Mouse (Mus musculus): ENCODE data around the gene Shank2.

Shank2 gene

GRCm38 (mm10) chr7:144001628-144002027, at the start of gene Shank2:
Shank2 (plus strand) TSS chr7:144001928.
- DNase-seq (ENCODE audit: low read depth) = no peak

GRCm38 (mm10) chr7:143952130-143952529, 49.6 kb upstream of the Shank2 start:
- DNase-seq (ENCODE audit: low read depth) = no peak

- no peak for DNase-seq (ENCODE audit: low read depth)
These were observed 45.0 kb upstream of the Shank2 start for GRCm38 (mm10) chr7:143956575-143957295.

- no peak for DNase-seq (ENCODE audit: low read depth)
These were observed 43.6 kb upstream of the Shank2 start for GRCm38 (mm10) chr7:143958030-143958565.

DNA sequence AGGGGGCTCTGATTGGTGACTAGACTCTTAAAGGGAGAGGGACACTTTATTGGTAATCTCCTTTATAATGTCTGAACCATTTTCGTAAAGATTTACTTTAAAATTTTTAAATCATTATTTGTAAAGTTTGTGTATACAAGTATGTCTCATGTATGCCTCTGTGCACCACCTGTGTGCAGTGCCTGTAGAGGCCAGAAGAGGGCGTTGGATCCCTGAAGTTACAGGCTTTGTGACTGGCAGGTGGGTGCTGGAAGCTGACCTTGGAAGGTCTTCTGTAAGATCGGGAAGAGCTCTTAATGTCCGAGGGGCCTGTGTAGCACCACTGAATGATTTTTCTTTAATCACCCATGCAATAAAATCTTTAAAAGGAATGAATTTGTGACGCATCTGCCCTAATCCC, 37.9 kb upstream of the Shank2 start:
- no peak for DNase-seq (ENCODE audit: low read depth)

DNA sequence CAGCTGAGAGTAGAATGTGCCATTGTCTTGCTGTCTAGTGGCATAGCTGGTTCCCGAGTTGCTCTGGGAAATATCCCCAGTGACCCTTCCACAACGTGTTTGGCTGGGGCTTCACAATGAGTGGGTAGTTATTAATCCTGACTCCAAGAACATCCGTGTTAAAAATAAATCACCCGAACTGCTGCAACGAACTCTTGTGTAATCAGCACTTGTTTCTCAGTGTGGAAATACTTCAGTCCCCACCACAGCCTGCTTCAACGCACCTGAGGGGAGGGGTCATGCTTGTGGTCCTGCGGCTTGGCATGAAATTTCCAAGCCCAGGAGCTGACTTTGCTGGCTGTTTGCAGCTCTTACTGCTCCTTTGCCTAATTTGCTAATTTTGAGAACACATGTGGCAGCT, 35.1 kb upstream of the Shank2 start:
- DNase-seq (ENCODE audit: low read depth) = no peak

- DNase-seq (ENCODE audit: low read depth) = no peak
These were observed 24.3 kb upstream of the Shank2 start for GRCm38 (mm10) chr7:143977491-143977830.

DNA sequence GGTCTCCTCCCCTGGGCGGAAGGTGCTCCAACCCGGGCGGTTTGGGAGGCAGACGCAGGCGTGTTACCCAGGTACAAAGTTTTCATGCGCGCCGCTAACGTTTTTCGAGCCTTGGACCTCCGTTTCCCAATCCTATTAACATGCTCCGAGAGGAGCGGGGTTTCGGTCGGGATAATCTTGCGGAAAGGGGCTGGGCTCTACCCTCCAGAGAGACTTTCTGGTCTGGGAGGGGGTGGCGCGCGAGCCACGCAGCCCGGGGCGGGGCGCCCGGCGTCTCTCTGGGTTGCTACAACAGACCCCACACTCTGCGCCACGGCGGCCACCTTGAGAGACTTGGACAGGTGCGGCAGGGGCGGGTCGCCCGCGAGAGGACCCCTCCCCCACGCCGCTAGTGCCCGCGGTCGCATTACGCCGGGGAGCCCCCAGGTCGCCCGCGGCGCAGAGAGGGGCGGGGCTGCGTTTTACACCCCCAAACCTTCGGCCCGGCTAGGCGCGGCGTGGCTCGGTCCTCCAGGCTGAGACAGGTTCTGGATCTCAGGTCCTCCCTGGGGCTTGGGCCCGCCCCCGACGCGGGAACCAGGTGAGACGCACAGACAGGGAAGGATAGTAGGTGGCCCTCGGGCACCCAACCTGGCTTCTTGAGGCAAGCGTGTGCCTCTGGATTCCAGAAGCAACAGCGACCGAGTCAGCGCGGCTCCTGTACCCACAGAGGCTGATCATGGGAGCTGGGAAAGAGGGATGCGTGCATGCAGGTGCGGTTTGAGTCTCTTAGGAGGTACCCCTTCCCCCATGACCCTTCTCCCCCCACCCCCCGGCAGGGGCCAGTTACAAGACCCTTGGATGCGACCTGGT, 23.7 kb upstream of the Shank2 start:
- DNase-seq (ENCODE audit: low read depth) = no peak

DNA sequence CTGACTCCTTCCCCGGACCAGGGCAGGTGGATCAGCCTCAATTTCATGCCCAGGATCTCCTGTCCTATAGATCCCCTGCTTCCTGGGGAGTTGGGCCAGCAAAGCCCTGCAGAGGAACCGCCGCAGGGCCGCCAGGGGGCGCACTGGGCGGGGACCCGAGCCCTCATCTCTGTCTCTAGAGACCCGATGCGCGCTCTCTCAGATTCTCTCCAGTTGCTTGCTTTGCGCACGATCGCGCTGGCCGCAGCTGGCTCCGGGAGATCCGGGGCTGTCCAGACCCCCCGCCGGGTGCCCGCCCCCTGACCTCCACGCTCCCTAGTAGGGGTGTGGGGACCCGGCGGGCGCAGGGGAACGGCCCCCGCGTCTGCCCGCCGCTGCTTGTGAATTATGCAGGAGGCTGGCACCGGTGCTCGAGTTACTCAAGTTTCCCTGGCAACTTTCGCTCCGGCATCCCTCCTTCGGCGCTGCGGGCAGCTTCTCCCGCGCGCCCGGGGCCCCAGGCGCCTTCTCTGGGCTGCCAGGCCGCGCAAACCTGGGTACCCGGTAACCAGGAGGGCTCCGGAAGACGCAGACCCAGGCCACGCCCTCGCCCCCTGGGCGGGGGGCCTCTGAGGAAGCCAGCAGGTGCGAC, 22.9 kb upstream of the Shank2 start:
- no peak for DNase-seq (ENCODE audit: low read depth)

DNA sequence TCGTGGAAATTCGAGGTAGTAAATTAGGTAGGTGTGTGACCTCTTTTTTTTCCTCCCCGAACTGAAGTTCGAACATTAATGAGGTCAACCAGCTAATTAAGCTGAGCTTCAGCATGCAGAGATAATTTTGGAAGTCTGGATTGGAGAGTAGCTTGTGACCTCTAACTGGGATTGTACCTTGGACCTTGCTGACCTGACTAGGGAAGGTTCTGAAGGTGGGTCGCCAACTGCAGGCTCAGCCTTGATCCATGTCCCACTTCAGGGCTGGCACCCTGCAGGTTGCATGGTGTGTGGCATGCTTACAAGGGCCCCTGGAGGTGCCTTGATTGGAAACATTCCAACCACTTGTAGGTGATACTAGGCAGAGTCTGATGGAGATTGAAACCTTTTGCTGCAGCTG, 21.7 kb upstream of the Shank2 start:
- no peak for DNase-seq (ENCODE audit: low read depth)

GRCm38 (mm10) chr7:143986281-143986680, 15.4 kb upstream of the Shank2 start:
- no peak for DNase-seq (ENCODE audit: low read depth)

DNA sequence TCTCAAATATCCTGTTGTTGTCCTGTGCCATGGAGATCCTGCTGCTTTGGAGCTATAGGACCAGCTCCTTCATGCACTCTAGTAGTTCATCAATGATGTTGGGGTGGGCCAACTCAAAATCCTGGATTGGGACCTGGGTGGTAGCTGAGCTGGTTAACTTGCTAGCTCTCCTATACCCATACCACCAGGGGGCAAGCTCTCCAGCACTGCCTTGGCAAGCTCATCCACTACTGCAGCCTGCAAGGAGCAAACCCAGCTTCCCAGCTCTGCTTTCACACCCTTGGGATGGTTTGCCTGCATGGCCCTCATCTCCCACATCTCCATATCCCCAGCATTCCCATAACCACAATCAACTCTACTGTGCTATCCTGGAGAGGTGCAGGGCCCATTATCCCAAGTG, 10.6 kb upstream of the Shank2 start:
- DNase-seq (ENCODE audit: low read depth) = no peak

- no peak for DNase-seq (ENCODE audit: low read depth)
These were observed 2.7 kb upstream of the Shank2 start for GRCm38 (mm10) chr7:143999073-143999472.

DNA sequence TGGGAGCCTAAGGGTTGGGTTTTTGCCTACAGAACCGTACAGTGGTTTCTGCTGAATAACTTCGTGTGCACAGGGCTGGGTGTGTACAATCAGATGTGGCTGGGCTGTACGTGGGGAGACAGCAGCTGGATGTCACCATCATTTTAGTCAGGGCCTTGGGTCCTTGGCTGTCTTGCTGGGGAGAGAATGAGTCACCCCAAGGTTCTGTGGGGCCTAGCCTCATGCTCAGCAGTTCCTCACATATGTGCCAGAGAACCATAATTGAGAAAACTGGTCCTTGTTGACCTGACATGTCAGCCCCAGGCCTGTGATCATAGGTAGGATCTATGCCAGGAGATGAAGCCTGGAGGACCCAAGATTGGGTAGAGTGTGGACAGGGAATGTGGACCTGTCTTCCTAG, 1.7 kb downstream of the Shank2 start:
- no peak for DNase-seq (ENCODE audit: low read depth)

DNA sequence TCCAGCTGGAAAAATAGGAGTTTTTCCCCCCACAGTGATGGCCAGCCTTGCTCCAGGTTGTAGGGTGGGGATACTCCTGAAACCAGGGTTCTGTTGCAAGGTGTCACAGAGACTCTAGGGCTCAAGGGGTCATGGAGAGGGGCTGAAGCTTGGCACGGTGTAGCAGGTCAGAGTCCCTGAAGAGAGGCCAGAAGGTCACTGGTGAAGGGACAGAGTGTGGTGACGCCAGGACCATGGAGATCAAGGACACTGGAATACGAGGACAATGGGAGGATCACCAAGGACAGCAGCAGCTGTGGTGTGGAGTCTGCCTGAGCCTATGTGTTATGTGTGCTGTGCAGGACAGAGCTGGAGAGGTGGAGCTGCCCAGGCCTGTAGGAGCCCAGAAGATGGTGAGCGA, 6.4 kb downstream of the Shank2 start:
- no peak for DNase-seq (ENCODE audit: low read depth)

GRCm38 (mm10) chr7:144008985-144009384, 7.3 kb downstream of the Shank2 start:
- no peak for DNase-seq (ENCODE audit: low read depth)

- no peak for DNase-seq (ENCODE audit: low read depth)
These were observed 12.8 kb downstream of the Shank2 start for GRCm38 (mm10) chr7:144014485-144014884.

DNA sequence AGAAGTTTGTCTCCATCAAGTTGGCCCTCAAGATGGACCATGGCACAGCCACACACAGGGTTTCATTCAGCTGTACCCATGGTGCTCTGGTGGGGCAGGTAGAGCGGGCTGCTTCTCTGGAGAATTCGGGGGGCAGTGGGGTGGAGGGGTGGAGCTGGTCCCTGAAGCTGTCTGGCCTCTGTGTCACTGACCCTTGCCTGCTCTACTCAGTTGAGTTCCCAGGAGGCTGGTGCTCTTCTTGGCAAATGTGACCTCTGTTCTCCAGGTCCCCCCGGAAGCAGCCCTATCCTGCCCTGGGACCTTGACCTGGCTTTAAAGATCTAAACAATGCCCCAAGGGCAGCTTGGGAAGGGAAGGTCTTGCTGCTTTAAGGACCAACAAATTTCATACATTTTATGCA, 20.1 kb downstream of the Shank2 start:
- DNase-seq (ENCODE audit: low read depth) = no peak

- no peak for DNase-seq (ENCODE audit: low read depth)
These were observed 21.0 kb downstream of the Shank2 start for GRCm38 (mm10) chr7:144022682-144023081.

GRCm38 (mm10) chr7:144023561-144023960, 21.8 kb downstream of the Shank2 start:
- DNase-seq (ENCODE audit: low read depth) = no peak

DNA sequence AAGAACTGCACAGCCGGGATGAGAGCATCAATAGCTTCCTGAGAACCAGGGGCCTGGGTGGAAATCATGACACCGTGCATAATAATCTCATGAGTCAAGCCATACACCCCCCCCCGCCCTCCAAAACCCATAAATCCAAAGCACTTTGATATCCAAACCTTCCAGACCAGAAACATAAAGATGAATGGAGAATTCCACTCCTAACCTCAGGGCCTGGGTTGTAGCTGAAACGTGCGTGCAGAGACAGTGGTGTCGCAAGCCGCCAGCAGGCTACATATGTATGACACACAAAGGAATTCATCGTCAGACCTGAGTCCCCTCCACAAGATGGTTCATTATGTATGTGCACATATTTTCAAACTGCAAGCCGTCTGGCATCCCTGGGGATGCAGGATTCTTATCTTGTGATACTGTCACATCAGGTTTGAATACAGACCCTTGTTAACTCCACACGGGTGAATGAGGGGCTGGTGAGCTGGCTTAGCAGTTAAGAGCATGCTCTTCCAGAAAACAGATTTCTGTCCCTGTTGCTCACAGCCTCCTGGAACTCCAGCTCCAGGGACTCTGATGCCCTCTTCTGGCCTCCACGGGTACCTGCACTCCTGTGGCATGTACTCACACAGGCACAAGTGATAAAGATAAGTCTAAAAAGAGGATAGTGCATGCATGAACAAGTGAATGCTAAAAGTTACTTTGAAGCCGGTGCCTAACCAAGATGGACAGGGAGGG, 24.5 kb downstream of the Shank2 start:
- DNase-seq (ENCODE audit: low read depth) = no peak

GRCm38 (mm10) chr7:144029246-144029645, 27.5 kb downstream of the Shank2 start:
- no peak for DNase-seq (ENCODE audit: low read depth)
